Mouse (Mus musculus) left cerebral cortex, postnatal 25 days (tissue): Measurements from ENCODE around the gene Kirrel. TPM values are rescaled to one million over a fixed set of nuclear protein-coding genes. Genes with fewer than 3 reads are reported as not detected.

ENCODE experiments used
- total RNA-seq, 2 experiments: library from RNA; stranded (reverse); gene quantifications; 2 replicates each; pipeline ENCODE4 v1.2.3; 2021

The Kirrel gene
- total RNA-seq, 2 experiments from 2014 or later, result 3.8 to 4.3 TPM

Other genes with a start within 250 kb of the Kirrel start
- gene Cd1d1, start 175.3 kb downstream of the Kirrel start, total RNA-seq, result under 1 TPM; 0.76 to 0.89 TPM
- 10 to 100 TPM; 37.2 to 37.3 TPM for gene Fcrls, start 89.0 kb upstream of the Kirrel start, total RNA-seq
- gene Cd5l, start 183.1 kb upstream of the Kirrel start, total RNA-seq, result not detected
- under 1 TPM in 1 of 2 experiments, not detected in 1; 0.43 TPM for gene Fcrl1, start 201.6 kb upstream of the Kirrel start, total RNA-seq